Mouse (Mus musculus) megakaryocyte, embryonic 14.5 days (primary cell): ENCODE measurements around the gene Sorcs2. TPM values are rescaled to one million over a fixed set of nuclear protein-coding genes. Genes with fewer than 3 reads are reported as not detected.

Experiments used
- H3K27me3 ChIP-seq: replicated peaks from 2 replicates; pipeline ENCODE3; 2012; ENCODE audit warnings: inconsistent platforms
- H3K36me3 ChIP-seq: replicated peaks from 2 replicates; pipeline ENCODE3; 2012; ENCODE audit warnings: low read length, inconsistent platforms, mixed read lengths
- H3K4me1 ChIP-seq: 2 replicates; pipeline ENCODE4 v1.6.1; 2012; ENCODE audit warnings: inconsistent platforms
- H3K4me3 ChIP-seq: replicated peaks from 2 replicates; pipeline ENCODE3; 2012; ENCODE audit warnings: moderate library complexity, mild to moderate bottlenecking, inconsistent platforms
- H3K9me3 ChIP-seq: 2 replicates; pipeline ENCODE4 v1.6.1; 2012; ENCODE audit warnings: inconsistent platforms
- FLI1 ChIP-seq: IDR thresholded peaks from 2 replicates; pipeline ENCODE4 v1.6.1; 2012; ENCODE audit warnings: low read length, inconsistent platforms, mixed read lengths
- GATA1 ChIP-seq: IDR thresholded peaks from 3 replicates; pipeline ENCODE4 v1.6.1; 2012; ENCODE audit warnings: mixed read lengths, low read length, inconsistent platforms, borderline replicate concordance
- polyA plus RNA-seq: library from polyadenylated mRNA; stranded (reverse); fragments of >175 nt; gene quantifications from 2 replicates; pipeline ENCODE4 v1.2.3, GENCODE M21; 2012; ENCODE audit warnings: low replicate concordance; ENCODE audit not compliant: insufficient read depth

Sorcs2 gene
- polyA plus RNA-seq, 1 experiment: not detected

DNA sequence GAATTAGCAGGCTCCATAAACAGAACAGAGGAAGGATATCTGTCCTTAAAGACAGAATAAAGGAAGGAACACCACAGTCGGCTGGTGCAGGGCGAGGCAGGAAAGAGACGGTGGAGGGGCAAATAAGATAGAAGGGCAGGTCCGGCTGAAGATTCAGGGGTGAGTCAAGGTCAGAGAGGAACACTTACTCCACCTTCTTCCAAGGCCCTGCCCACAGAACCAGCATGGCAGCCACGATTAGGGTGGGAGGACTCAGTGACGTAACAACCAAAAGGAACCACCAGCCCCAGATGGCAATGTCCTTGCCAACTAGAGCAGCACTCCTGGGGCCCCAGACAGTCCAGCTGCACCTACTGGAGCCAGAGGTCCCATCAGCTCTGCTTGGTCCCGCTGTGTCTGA is 36.2 kb downstream of the Sorcs2 start:
- no peak overlapping the region for H3K4me3 ChIP-seq
- TF ChIP-seq FLI1: no peak
- TF ChIP-seq GATA1: no peak

GRCm38 (mm10) chr5:36360343-36360742 is 37.6 kb downstream of the Sorcs2 start:
- TF ChIP-seq FLI1 (no peak), GATA1 (no peak)
- Histone ChIP-seq H3K27me3 (peaks cover 14% of the 10 kb centered on the region), H3K4me1 (peaks cover 24% of the 10 kb centered on the region), H3K36me3 (no peaks in the 10 kb centered on the region), H3K4me3 (no peak overlapping the region), H3K9me3 (no peaks in the 10 kb centered on the region)

More for the DNA sequence above, 36.2 kb downstream of the Sorcs2 start:
- Histone ChIP-seq H3K4me1 (peaks cover 26% of the 10 kb centered on the region), H3K36me3 (no peaks in the 10 kb centered on the region), H3K9me3 (no peaks in the 10 kb centered on the region), H3K27me3 (peaks cover 18% of the 10 kb centered on the region)

DNA sequence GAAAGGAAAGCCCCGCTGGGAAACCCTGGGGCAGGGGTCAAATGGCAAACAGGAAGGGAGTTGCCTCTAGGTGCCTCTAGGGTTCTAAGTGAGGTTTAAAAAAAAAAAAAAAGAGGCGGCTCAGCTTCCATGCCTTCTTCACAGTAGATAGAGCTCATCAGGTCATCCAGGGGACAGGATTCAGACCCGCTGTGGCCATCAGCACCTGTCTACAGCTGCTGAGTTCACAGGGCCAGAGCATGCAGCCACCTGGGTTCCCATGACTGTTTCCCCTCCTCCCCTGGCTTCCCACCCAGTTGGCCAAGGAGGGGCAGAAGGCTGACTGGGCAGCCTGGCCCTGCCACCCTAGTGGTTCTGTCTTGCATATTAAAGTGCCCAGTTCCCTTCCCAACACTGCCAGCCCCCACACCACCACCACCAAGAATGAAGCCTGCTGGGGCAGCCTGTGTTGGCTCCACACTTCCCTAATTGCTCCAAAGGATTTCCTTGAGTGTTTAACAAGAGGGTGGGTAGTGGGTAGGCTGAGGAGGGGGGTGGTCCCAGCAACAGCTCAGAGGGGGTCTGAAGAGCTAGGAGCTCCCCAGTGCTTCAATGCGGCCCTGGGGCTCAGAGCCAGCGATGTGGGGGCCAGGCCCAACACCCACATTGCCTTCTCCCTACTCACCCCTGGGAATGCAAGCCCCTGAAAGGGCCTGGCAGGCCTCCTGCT is 38.2 kb downstream of the Sorcs2 start:
- peaks cover 24% of the 10 kb centered on the region for H3K4me1 ChIP-seq
- H3K27me3 ChIP-seq: peaks cover 12% of the 10 kb centered on the region
- TF ChIP-seq FLI1: no peak
- TF ChIP-seq GATA1: no peak
- no peaks in the 10 kb centered on the region for H3K36me3 ChIP-seq
- no peaks in the 10 kb centered on the region for H3K9me3 ChIP-seq
- no peak overlapping the region for H3K4me3 ChIP-seq

GRCm38 (mm10) chr5:36358161-36358560 is 39.8 kb downstream of the Sorcs2 start:
- no peak overlapping the region for H3K4me3 ChIP-seq
- no peaks in the 10 kb centered on the region for H3K36me3 ChIP-seq

DNA sequence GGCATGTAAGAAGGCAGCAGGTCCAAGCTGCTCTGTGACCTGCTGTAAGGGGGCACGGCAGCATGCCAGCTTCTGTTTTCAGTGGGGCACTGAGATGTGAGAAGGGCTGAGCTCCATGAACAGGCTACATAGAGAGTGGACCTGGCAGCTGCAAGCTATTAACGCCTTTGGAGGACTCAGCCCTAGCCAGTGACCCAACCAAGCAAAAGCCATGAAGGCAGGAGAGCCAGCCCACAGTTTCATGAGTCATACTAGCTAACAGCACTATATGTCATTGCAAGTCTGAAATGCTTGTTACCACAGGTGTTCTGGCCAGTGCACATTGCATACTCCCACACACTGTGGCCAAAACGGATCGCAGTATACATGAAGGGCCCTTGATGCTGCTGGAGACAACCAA is 41.3 kb downstream of the Sorcs2 start:
- no peaks in the 10 kb centered on the region for H3K9me3 ChIP-seq
- TF ChIP-seq GATA1 (no peak), FLI1 (no peak)
- peaks cover 16% of the 10 kb centered on the region for H3K4me1 ChIP-seq
- no peak overlapping the region for H3K4me3 ChIP-seq
- peaks cover 21% of the 10 kb centered on the region for H3K27me3 ChIP-seq
- H3K36me3 ChIP-seq: no peaks in the 10 kb centered on the region

More at GRCm38 (mm10) chr5:36358161-36358560, 39.8 kb downstream of the Sorcs2 start:
- Histone ChIP-seq H3K27me3 (peaks cover 16% of the 10 kb centered on the region), H3K4me1 (peaks cover 24% of the 10 kb centered on the region), H3K9me3 (no peaks in the 10 kb centered on the region)
- TF ChIP-seq GATA1: no peak
- TF ChIP-seq FLI1: no peak

DNA sequence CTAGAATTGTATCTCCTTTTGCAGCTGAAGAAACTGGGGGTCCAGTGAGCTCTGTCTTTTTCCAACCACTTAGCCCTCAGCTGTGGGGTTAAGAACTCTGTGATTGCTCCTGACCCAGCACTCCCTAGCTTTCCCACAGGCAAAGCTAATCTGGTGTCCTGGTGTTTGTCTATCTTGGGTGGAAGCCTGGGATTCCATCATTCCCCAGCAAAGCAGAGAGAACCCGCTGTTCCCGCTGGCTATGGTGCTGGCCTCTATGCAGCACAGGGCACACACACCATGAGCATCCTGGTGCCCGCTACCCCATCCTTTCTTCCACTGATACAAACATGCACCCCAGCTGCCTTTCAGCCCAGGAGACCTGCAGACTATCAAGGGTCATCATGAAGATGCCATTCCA is 42.3 kb downstream of the Sorcs2 start:
- no peaks in the 10 kb centered on the region for H3K36me3 ChIP-seq
- H3K4me3 ChIP-seq: no peak overlapping the region
- H3K4me1 ChIP-seq: peaks cover 9% of the 10 kb centered on the region
- TF ChIP-seq FLI1 (no peak), GATA1 (no peak)
- peaks cover 28% of the 10 kb centered on the region for H3K27me3 ChIP-seq
- H3K9me3 ChIP-seq: no peaks in the 10 kb centered on the region

- H3K4me1 ChIP-seq: peaks cover 9% of the 10 kb centered on the region
- peaks cover 44% of the 10 kb centered on the region for H3K27me3 ChIP-seq
- H3K36me3 ChIP-seq: no peaks in the 10 kb centered on the region
- no peak for TF ChIP-seq FLI1
- TF ChIP-seq GATA1: no peak
- no peak overlapping the region for H3K4me3 ChIP-seq
- H3K9me3 ChIP-seq: no peaks in the 10 kb centered on the region
Observed at GRCm38 (mm10) chr5:36353679-36354078, 44.3 kb downstream of the Sorcs2 start.

DNA sequence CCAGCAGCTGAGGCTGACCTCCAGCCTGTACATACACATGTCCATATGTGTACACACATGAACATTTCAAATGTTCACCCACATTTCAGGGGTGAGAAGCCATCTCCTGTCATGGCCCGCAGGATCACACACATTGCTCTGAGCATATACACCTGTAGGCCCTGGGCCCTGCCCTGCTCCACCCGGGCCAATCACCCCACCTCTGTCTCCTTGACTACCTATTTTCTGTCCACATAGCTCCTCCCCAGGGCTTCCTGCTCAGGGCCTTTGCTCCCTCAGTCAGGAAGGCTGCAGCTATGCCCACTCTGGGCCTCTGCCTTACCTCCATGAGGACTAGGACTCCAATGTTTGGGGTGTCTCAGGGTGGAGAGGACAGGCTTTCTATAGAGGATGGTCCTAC is 44.7 kb downstream of the Sorcs2 start:
- Histone ChIP-seq H3K36me3 (no peaks in the 10 kb centered on the region), H3K4me1 (peaks cover 7% of the 10 kb centered on the region), H3K9me3 (no peaks in the 10 kb centered on the region), H3K4me3 (no peak overlapping the region), H3K27me3 (peaks cover 44% of the 10 kb centered on the region)
- TF ChIP-seq FLI1 (no peak), GATA1 (no peak)

- H3K27me3 ChIP-seq: peaks cover 43% of the 10 kb centered on the region
- 0 out of 2 replicates have a peak, but pooled peaks cover 4% of the 10 kb centered on the region for H3K9me3 ChIP-seq
- TF ChIP-seq FLI1: no peak
- no peak for TF ChIP-seq GATA1
- H3K4me3 ChIP-seq: no peak overlapping the region
- H3K4me1 ChIP-seq: peaks cover 1% of the 10 kb centered on the region; the same call in 1 of the 2 replicates
- H3K36me3 ChIP-seq: no peaks in the 10 kb centered on the region
Observed at GRCm38 (mm10) chr5:36346698-36347097, 51.2 kb downstream of the Sorcs2 start.

GRCm38 (mm10) chr5:36339283-36339682 is 58.7 kb downstream of the Sorcs2 start:
- H3K4me1 ChIP-seq: peaks cover 14% of the 10 kb centered on the region; the same call in 1 of the 2 replicates
- no peaks in the 10 kb centered on the region for H3K36me3 ChIP-seq
- 0 out of 2 replicates have a peak, but pooled peaks cover 4% of the 10 kb centered on the region for H3K9me3 ChIP-seq
- TF ChIP-seq GATA1 (no peak), FLI1 (no peak)
- peaks cover 53% of the 10 kb centered on the region for H3K27me3 ChIP-seq
- H3K4me3 ChIP-seq: no peak overlapping the region
